Mouse (Mus musculus): ENCODE results near the gene Iqce. TPM values are rescaled to one million over a fixed set of nuclear protein-coding genes. Genes with fewer than 3 reads are reported as not detected.

Gene Iqce
- total and polyA plus RNA-seq, 2 experiments: 2.3 to 5.5 TPM

DNA sequence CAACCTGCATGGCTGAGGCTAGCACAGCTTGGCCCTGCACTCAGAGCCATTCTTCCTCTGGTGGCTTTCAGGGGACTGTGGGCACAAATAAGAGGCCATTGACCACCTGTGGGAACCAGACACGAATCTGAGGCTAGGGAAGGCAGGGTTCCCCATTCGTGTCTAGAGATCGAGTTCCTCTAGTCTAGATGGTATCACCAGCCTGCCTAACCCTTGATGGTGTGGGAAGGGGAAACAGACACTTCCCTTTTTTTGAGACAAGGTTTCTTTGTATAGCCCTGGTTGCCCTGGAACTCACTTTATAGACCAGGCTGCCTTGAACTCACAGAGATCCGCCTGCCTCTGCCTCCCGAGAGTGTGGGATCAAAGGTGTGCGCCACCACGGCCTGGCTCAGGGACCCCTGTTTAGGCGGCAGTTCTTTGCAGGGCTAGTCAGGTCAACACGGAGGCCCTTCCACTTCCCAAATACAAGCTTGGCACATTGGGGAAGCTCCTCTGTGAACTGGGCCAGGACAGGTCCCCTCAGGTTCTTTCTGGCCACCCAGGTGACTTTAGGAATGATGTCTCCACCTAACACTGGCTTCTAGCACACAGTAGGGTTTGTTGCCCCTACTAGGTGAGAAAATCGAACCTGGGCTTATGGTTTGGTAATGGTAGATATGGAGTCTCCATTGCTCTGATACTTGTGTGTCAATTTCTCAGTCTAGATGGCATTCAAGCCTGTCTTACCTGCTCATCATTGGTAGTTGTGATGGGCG lies 29.0 kb upstream of the Iqce start:
- no peak overlapping the region for H3K4me3 ChIP-seq (ENCODE audit: insufficient read depth, low read depth, low read length)
- no peaks in the 10 kb centered on the region for H3K36me3 ChIP-seq (ENCODE audit: control insufficient read depth, insufficient read depth, low read length)
- H3K27me3 ChIP-seq (ENCODE audit: control insufficient read depth, insufficient read depth, low read length): peaks cover 7% of the 10 kb centered on the region; the same call in 1 of the 2 replicates
- TF ChIP-seq POLR2A (IDR thresholded peaks at IDR 0.05; ENCODE audit: extremely low read depth, insufficient read depth, low read length) (no peak), CTCF (IDR thresholded peaks at IDR 0.05; ENCODE audit: low read depth, low read length) (no peak)
- H3K4me1 ChIP-seq (ENCODE audit: control insufficient read depth, insufficient read depth, low read length): no peaks in the 10 kb centered on the region
- H3K79me2 ChIP-seq (ENCODE audit: control insufficient read depth, insufficient read depth, low read length): no peaks in the 10 kb centered on the region
- no peak overlapping the region for H3K9ac ChIP-seq (ENCODE audit: low read depth, low read length)
- H3K27ac ChIP-seq (replicated peaks; ENCODE audit: insufficient read depth, low read depth, low read length): no peak overlapping the region
- DNase-seq (ENCODE audit: extremely low read depth, low read depth, low spot score): peak; percentile 25
- 81% methylated on average over 11 of the region's 11 CpGs for WGBS

DNA sequence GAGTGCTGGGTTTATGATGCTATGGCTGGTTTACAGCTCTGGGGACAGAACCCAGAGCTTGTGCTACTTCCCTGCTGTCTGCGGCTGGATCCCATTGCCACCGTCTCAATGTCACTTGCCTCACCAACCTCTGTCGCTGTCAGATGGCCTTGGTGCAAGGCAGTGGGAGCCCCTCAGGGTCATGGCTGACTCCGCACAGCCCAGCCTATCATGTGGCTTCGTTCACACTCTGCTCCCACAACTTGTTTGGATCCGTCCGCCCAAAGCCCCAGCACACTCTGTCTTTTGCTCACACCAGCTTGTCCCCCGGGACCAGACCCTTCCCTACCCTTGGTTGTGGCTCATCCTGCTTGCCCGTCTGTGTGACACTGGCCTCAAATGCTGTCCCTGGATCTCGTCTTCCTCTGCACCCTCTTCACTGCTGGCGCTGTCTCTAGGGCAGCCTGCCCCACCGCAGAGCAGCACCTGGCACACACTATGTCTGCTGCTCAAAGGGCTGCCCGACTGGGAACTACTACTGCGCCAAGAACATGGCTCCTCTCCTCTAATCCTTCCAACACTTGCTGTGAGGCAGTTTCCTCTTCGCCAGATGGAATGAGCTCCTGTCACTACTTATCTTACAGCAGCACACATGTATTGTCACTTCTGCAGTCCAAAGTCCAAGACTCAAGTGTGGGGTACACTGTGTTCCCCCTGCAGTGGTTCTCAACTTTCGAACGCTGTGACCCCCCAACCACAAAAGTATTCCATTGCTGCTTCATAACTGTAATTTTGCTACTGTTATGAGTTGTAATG lies 25.0 kb upstream of the Iqce start:
- no peak overlapping the region for H3K9ac ChIP-seq (ENCODE audit: low read depth, low read length)
- H3K27ac ChIP-seq (replicated peaks; ENCODE audit: insufficient read depth, low read depth, low read length): no peak overlapping the region
- WGBS: 81% methylated on average over 17 of the region's 17 CpGs
- no peaks in the 10 kb centered on the region for H3K36me3 ChIP-seq (ENCODE audit: control insufficient read depth, insufficient read depth, low read length)
- no peak for DNase-seq (ENCODE audit: extremely low read depth, low read depth, low spot score)
- no peaks in the 10 kb centered on the region for H3K27me3 ChIP-seq (ENCODE audit: control insufficient read depth, insufficient read depth, low read length)
- H3K4me3 ChIP-seq (ENCODE audit: insufficient read depth, low read depth, low read length): no peak overlapping the region
- H3K4me1 ChIP-seq (ENCODE audit: control insufficient read depth, insufficient read depth, low read length): no peaks in the 10 kb centered on the region
- H3K79me2 ChIP-seq (ENCODE audit: control insufficient read depth, insufficient read depth, low read length): no peaks in the 10 kb centered on the region
- no peak for TF ChIP-seq CTCF (IDR thresholded peaks at IDR 0.05; ENCODE audit: low read depth, low read length)
- TF ChIP-seq POLR2A (IDR thresholded peaks at IDR 0.05; ENCODE audit: extremely low read depth, insufficient read depth, low read length): no peak

DNA sequence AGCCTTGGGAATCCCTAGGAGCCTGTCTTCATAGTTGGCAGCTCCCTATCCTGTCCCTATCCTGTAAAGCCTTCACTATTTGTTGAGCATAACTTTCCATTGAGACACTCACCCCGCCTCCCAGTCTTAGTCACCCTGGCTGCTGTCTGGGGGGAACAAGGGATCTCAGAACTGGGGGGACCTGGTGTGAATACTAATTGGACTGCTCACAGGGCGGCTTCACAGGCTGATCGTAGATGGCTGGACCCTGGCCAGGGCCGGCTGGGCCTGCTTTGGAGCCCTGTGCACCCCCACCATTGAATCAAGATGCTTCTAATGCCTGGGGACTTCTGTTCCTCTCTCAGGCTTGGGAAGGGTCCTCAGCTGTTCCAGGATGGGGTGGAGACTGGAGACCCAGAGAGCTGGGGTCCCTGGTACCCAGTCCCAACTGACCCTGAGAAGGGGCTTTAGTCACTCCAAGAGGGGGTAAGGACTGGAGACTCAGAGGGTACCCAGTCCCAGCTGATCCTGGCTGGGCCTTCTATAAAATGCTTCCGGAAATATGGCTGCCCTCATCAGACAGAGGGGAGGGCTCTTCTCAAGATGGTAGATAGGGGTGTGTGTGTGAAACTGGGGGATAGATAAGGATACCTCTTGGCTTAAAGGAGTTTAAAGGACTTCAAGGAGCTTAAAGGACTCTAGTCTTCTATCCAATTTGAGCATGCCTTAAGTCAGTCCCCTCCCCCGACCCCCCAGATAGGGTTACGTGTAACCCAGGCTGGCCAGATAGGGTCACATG lies 24.1 kb upstream of the Iqce start:
- Histone ChIP-seq H3K27ac (replicated peaks; ENCODE audit: insufficient read depth, low read depth, low read length) (no peak overlapping the region), H3K4me3 (ENCODE audit: insufficient read depth, low read depth, low read length) (no peak overlapping the region), H3K36me3 (ENCODE audit: control insufficient read depth, insufficient read depth, low read length) (no peaks in the 10 kb centered on the region), H3K79me2 (ENCODE audit: control insufficient read depth, insufficient read depth, low read length) (no peaks in the 10 kb centered on the region), H3K9ac (ENCODE audit: low read depth, low read length) (no peak overlapping the region), H3K4me1 (ENCODE audit: control insufficient read depth, insufficient read depth, low read length) (no peaks in the 10 kb centered on the region), H3K27me3 (ENCODE audit: control insufficient read depth, insufficient read depth, low read length) (no peaks in the 10 kb centered on the region)
- no peak for DNase-seq (ENCODE audit: extremely low read depth, low read depth, low spot score)
- no peak for TF ChIP-seq POLR2A (IDR thresholded peaks at IDR 0.05; ENCODE audit: extremely low read depth, insufficient read depth, low read length)
- no peak for TF ChIP-seq CTCF (IDR thresholded peaks at IDR 0.05; ENCODE audit: low read depth, low read length)
- 90% methylated on average over 7 of the region's 7 CpGs for WGBS

DNA sequence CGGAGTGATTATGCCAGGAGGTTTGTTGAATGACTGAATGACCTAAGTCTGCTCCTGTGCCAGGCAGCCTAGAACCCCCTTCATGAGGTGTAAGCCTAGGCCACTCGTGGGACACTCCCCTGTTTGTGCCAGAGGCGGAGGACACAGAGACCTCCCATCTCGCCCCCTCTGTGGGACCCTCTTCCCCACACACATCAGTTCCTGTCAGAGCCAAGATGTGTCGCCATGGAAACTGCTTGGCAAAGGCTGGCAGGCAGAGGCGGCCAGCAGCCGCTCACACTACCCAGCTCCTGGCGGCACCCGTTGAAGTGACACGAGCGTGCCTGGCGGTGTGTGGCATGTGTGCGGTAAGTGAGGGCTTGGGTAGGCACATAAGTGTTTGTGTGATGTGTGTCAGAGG lies 21.6 kb upstream of the Iqce start, which contains the start of gene Amz1:
TSS of gene Amz1 (plus strand) at position 306 of the 400 bp plus-strand sequence.
- no peak within 1 kb of the TSS for H3K4me3 ChIP-seq (ENCODE audit: insufficient read depth, low read depth, low read length)
- 85% methylated on average over 13 of the region's 13 CpGs for WGBS
- no peaks in the 10 kb centered on the region for H3K4me1 ChIP-seq (ENCODE audit: control insufficient read depth, insufficient read depth, low read length)
- TF ChIP-seq CTCF (IDR thresholded peaks at IDR 0.05; ENCODE audit: low read depth, low read length) (no peak), POLR2A (IDR thresholded peaks at IDR 0.05; ENCODE audit: extremely low read depth, insufficient read depth, low read length) (no peak)
- DNase-seq (ENCODE audit: extremely low read depth, low read depth, low spot score): no peak
- H3K27ac ChIP-seq (replicated peaks; ENCODE audit: insufficient read depth, low read depth, low read length): no peak within 1 kb of the TSS
- peaks cover 3% of the 10 kb centered on the region; the same call in 1 of the 2 replicates for H3K36me3 ChIP-seq (ENCODE audit: control insufficient read depth, insufficient read depth, low read length)
- H3K27me3 ChIP-seq (ENCODE audit: control insufficient read depth, insufficient read depth, low read length): no peaks in the 10 kb centered on the region
- H3K9ac ChIP-seq (ENCODE audit: low read depth, low read length): no peak within 1 kb of the TSS
- no peaks in the 10 kb centered on the region for H3K79me2 ChIP-seq (ENCODE audit: control insufficient read depth, insufficient read depth, low read length)

DNA sequence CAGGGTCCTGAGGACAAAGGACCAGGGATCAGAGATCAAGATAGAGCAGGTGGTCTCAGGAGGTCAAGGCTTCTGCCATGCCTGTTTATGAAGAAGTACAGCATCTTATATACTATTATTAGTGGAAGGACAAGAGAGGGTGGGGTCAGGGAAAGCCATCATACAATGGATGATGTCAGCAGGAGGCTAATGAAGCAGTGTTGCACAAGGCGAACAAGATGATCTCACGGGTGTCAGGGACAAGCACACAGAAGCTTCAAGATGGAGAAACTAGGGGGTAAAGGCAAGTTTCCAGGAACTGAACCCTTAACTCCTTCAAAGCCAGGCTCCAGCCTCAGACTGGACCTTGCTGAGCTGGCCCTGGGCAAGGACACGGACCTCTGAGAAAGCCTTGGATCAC lies 19.9 kb upstream of the Iqce start:
- Histone ChIP-seq H3K36me3 (ENCODE audit: control insufficient read depth, insufficient read depth, low read length) (peaks cover 13% of the 10 kb centered on the region), H3K9ac (ENCODE audit: low read depth, low read length) (no peak overlapping the region), H3K4me1 (ENCODE audit: control insufficient read depth, insufficient read depth, low read length) (no peaks in the 10 kb centered on the region), H3K27me3 (ENCODE audit: control insufficient read depth, insufficient read depth, low read length) (no peaks in the 10 kb centered on the region), H3K79me2 (ENCODE audit: control insufficient read depth, insufficient read depth, low read length) (no peaks in the 10 kb centered on the region), H3K4me3 (ENCODE audit: insufficient read depth, low read depth, low read length) (no peak overlapping the region), H3K27ac (replicated peaks; ENCODE audit: insufficient read depth, low read depth, low read length) (no peak overlapping the region)
- TF ChIP-seq CTCF (IDR thresholded peaks at IDR 0.05; ENCODE audit: low read depth, low read length): no peak
- no peak for TF ChIP-seq POLR2A (IDR thresholded peaks at IDR 0.05; ENCODE audit: extremely low read depth, insufficient read depth, low read length)
- no peak for DNase-seq (ENCODE audit: extremely low read depth, low read depth, low spot score)
- 77% methylated on average over 3 of the region's 3 CpGs for WGBS
